Mouse (Mus musculus) embryonic fibroblast, embryonic 13.5 days (primary cell): ENCODE results near the gene Appl1.

Source experiments
- CTCF ChIP-seq: IDR thresholded peaks from 2 replicates; pipeline ENCODE4 v1.5.1; 2011; ENCODE audit warnings: mild to moderate bottlenecking, control low read depth, low read length, moderate library complexity, borderline replicate concordance; ENCODE audit not compliant: insufficient read depth
- POLR2A ChIP-seq: IDR thresholded peaks from 2 replicates; pipeline ENCODE4 v1.6.1; 2011; ENCODE audit warnings: low read depth, mild to moderate bottlenecking, control low read depth, low read length, moderate library complexity

DNA sequence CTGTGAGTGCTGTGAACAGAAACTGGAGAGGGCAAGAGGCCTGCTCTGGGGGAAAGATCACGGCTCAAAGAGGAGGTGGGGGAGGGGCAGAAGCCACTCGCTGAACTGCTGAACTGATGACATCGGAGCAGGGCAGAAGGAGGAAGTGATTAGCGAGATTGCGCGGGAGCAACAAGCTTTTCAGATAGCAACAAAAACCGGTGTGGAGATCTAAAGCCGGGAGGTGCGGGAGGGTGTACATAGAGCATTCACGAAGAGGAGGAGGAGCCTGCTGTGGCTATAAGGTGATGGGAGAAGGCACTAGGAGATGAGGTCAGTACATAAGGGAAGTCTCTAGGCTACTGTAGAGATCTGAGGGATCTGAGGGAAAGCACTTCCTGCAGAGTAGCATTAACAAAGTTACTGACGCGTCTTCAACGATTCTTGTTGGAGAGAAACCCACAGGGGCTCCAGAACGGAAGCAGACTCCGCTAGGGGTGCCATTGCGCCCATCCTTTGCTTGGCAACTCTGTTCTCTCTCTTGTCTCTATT lies 23.2 kb upstream of the Appl1 start, which contains the start of gene Hesx1:
- TF ChIP-seq CTCF = no peak
- TF ChIP-seq POLR2A = no peak
